Mouse (Mus musculus) brain, embryonic 14.5 days (tissue): ENCODE measurements around the gene Nkapd1.

ENCODE experiments used
- CTCF ChIP-seq: fragments of 200-500 bp; IDR thresholded peaks from 2 replicates; pipeline ENCODE4 v1.5.1; 2012; ENCODE audit warnings: inconsistent platforms, mild to moderate bottlenecking, moderate library complexity, borderline replicate concordance; ENCODE audit not compliant: insufficient read depth, insufficient read length; ENCODE audit errors: extremely low read depth
- POLR2A ChIP-seq: fragments of 200-500 bp; IDR thresholded peaks from 2 replicates; pipeline ENCODE4 v1.6.1; 2012; ENCODE audit warnings: mild to moderate bottlenecking, inconsistent platforms, borderline replicate concordance; ENCODE audit not compliant: poor library complexity, insufficient read depth, insufficient read length, severe bottlenecking; ENCODE audit errors: extremely low read depth

- TF ChIP-seq CTCF, result no peak
- no peak for TF ChIP-seq POLR2A
Observed at GRCm38 (mm10) chr9:50565173-50565572, 52.1 kb downstream of the Nkapd1 start.
